Mouse (Mus musculus): ENCODE results near the gene Stk39.

DNA sequence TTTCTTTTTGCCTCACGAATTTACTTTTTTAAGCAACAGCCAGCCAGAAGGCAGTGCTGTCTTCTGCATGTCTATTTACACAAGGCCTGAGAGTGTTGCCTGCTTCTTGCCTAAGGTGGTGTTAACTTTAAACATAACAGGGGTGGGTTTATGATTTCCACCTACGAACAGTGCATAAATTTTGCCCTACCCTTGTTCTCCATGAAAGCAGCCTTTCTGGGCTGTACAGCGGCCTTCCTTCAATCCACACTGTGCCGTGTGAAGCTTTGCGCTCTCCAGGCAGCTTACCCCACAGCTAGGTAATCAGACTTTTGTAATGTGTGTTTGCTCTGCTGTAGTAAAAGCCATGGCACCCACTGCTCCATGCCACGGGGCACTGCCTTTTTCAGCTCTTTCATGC, 214.5 kb downstream of the Stk39 start:
- TF ChIP-seq HCFC1 (IDR thresholded peaks at IDR 0.05; ENCODE audit: borderline replicate concordance, insufficient read depth, low read length) (no peak), CHD2 (IDR thresholded peaks at IDR 0.05; ENCODE audit: low read depth, low read length) (no peak)

Data from ES-E14 (cell line).